Mouse (Mus musculus) liver, embryonic 12.5 days (tissue): ENCODE data around the gene Nup107. TPM values are rescaled to one million over a fixed set of nuclear protein-coding genes. Genes with fewer than 3 reads are reported as not detected.
"Not testable (repeated sequence)": the region's sequence is repeated elsewhere in the genome, so short reads cannot be mapped to it uniquely, and the experiment has no call there.

Experiments
- ATAC-seq: fragments of 200-750 bp; cut with Nextera tagmentation; 2 replicates; pipeline ENCODE4 v1.8.0; 2017; ENCODE audit warnings: moderate number of reproducible peaks, mild to moderate bottlenecking, moderate library complexity
- H3K27ac ChIP-seq: fragments of 300-500 bp; sonication (generic); 2 replicates; pipeline ENCODE4 v1.5.1; 2016; ENCODE audit warnings: mild to moderate bottlenecking
- H3K27me3 ChIP-seq: fragments of 300-500 bp; sonication (generic); replicated peaks from 2 replicates; pipeline ENCODE4 v1.6.1; 2016; ENCODE audit warnings: mild to moderate bottlenecking, moderate library complexity
- H3K36me3 ChIP-seq: fragments of 300-500 bp; sonication (generic); 2 replicates; pipeline ENCODE4 v1.6.1; 2016; ENCODE audit warnings: mild to moderate bottlenecking, moderate library complexity
- H3K4me1 ChIP-seq: fragments of 300-500 bp; sonication (generic); 2 replicates; pipeline ENCODE4 v1.6.1; 2016
- H3K4me2 ChIP-seq: fragments of 300-500 bp; sonication (generic); 2 replicates; pipeline ENCODE4 v1.6.1; 2016; ENCODE audit warnings: mild to moderate bottlenecking, moderate library complexity
- H3K4me3 ChIP-seq: fragments of 300-500 bp; sonication (generic); 2 replicates; pipeline ENCODE4 v1.5.1; 2016; ENCODE audit warnings: mild to moderate bottlenecking, moderate library complexity
- H3K9ac ChIP-seq: fragments of 300-500 bp; sonication (generic); 2 replicates; pipeline ENCODE4 v1.6.1; 2016; ENCODE audit warnings: mild to moderate bottlenecking, moderate library complexity
- H3K9me3 ChIP-seq: fragments of 300-500 bp; sonication (generic); replicated peaks from 2 replicates; pipeline ENCODE4 v1.6.1; 2016; ENCODE audit warnings: mild to moderate bottlenecking, moderate library complexity
- WGBS: fragments of 180-500 bp; shearing (Covaris S2); methylation state at CpG from one replicate; pipeline ENCODE4 v1.1.7; 2016; ENCODE audit not compliant: insufficient replicate concordance; 5-methylcytosine and 5-hydroxymethylcytosine counted together
- polyA plus RNA-seq: library from polyadenylated mRNA; unstranded; fragments of >200 nt; fragmentation: Nextera tagmentation; extraction: Ambion mirVana; gene quantifications from 2 replicates; pipeline ENCODE4 v1.2.1, GENCODE M21; 2016

Nup107 gene
- polyA plus RNA-seq, 1 experiment from 2014 or later: 81.3 TPM

DNA sequence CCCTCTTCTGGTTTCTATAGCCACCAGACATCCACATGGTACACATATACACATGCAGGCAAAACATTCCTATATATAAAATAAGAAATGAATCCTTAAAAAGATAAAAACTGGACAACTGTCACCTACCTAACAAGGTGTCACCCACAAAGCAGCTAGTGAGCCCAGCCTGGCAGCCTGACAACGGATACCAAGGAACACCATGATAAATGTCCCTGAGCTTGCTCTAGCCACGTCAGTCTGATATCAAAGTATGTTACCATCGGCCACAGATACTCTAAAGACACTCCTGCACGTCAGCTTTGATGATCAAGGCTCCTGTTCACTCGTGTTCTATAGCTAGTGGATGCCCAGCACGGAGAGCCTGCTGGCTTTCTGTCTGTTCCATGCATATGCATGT lies 86.1 kb downstream of the Nup107 start:
- peaks cover 72% of the 10 kb centered on the region for H3K36me3 ChIP-seq
- no peak overlapping the region for H3K9ac ChIP-seq
- H3K27me3 ChIP-seq: no peaks in the 10 kb centered on the region
- no peak for ATAC-seq
- no peaks in the 10 kb centered on the region for H3K9me3 ChIP-seq
- peaks cover 28% of the 10 kb centered on the region for H3K4me1 ChIP-seq
- no peak overlapping the region for H3K27ac ChIP-seq
- 80% methylated on average over 6 of the region's 6 CpGs for WGBS
- H3K4me3 ChIP-seq: no peak overlapping the region
- no peak overlapping the region for H3K4me2 ChIP-seq

DNA sequence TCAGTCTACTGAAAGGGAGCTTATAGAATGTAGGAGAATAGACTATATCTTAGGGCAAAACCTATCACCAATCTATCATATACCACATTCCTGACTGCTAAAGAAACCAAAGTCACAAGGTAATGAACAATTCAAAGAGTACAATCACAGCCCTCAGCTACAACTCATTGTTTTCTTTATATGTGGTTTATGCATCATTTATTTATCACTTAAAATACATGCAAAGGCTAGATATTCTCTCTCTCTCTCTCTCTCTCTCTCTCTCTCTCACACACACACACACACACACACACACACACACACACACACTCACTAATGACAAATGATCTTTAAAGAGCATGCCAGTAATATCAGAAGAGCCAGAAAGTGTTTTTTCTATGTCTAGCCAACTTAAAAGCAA lies 86.7 kb downstream of the Nup107 start:
- H3K4me2 ChIP-seq: no peak overlapping the region
- H3K9ac ChIP-seq: no peak overlapping the region
- no peaks in the 10 kb centered on the region for H3K9me3 ChIP-seq
- ATAC-seq: no peak
- H3K4me1 ChIP-seq: peaks cover 23% of the 10 kb centered on the region
- H3K27ac ChIP-seq: no peak overlapping the region
- no peak overlapping the region for H3K4me3 ChIP-seq
- H3K36me3 ChIP-seq: peaks cover 77% of the 10 kb centered on the region
- no peaks in the 10 kb centered on the region for H3K27me3 ChIP-seq

DNA sequence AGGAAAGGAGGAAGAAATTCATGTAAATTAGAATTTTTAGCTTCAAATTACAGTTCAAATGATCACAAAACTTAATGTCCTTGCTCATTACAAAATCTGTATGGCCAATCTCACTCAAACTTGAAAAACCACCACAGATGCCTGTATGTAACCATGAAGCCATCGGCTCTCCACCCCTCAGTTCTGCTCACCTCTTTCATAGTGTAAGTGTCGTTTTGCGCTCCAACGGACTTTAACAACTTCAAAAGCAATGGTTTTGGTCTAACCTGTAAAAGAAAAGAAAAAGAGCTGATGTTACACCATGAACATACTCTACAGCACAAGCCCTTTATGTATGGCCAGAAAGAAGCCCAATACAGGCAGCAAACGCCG lies 87.6 kb downstream of the Nup107 start:
- Histone ChIP-seq H3K9ac (no peak overlapping the region), H3K4me3 (no peak overlapping the region), H3K4me1 (peaks cover 23% of the 10 kb centered on the region), H3K4me2 (no peak overlapping the region), H3K27me3 (no peaks in the 10 kb centered on the region), H3K27ac (no peak overlapping the region), H3K36me3 (peaks cover 86% of the 10 kb centered on the region), H3K9me3 (no peaks in the 10 kb centered on the region)
- ATAC-seq: no peak
- WGBS: 93% methylated on average over 6 of the region's 6 CpGs

DNA sequence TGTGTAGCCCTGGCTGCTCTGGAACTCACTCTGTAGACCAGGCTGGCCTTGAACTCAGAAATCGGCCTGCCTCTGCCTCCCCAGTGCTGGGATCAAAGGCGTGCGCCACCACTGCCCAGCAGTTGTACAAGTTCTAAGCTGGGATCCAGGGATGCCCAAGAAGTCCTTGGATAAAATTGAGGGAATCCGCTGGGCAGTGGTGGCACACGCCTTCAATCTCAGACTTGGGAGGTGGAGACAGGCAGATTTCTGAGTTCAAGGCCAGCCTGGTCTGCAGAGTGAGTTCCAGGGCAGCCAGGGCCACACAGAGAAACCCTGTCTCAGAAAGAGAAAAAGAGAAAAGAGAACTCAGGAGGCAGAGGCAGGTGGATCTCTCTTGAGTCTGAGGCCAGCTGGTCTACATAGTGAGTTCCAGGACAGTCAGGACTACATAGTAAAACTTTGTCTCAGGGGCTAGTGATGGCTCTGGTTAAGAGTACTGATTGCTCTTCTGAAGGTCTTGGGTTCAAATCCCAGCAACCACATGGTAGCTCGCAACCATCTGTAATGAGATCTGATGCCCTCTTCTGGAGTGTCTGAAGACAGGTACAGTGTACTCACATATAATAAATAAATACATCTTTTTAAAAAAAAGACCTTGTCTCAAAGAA lies 88.1 kb downstream of the Nup107 start:
- H3K4me3 ChIP-seq, H3K27me3 ChIP-seq, ATAC-seq, H3K4me2 ChIP-seq, H3K9me3 ChIP-seq, H3K9ac ChIP-seq, H3K27ac ChIP-seq: not testable (repeated sequence)
- 93% methylated on average over 6 of the region's 6 CpGs for WGBS
- H3K4me1 ChIP-seq: peaks cover 22% of the 10 kb centered on the region
- H3K36me3 ChIP-seq: peaks cover 91% of the 10 kb centered on the region

DNA sequence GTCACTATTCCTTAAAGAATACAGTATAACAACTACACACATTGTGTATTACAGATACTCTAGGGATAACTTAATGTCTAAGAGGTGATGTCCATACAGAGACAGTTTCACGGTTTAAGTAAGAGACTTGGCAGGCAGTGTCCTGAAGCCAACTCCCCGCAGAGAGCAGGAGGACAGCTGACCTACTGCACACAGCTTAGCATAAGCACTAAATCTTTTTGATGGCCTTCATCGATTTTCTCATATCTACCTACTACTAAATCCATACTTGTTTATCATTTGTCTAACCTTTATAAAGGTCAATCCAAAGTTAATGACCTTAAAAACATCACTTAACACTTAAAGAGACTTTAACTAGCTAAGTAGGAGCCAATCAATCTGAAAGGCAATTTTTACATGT lies 89.0 kb downstream of the Nup107 start:
- no peak overlapping the region for H3K27ac ChIP-seq
- ATAC-seq: no peak
- no peak overlapping the region for H3K4me3 ChIP-seq
- H3K4me2 ChIP-seq: no peak overlapping the region
- no peaks in the 10 kb centered on the region for H3K9me3 ChIP-seq
- H3K4me1 ChIP-seq: peaks cover 13% of the 10 kb centered on the region
- WGBS: 89% methylated on average over 3 of the region's 3 CpGs
- H3K27me3 ChIP-seq: no peaks in the 10 kb centered on the region
- no peak overlapping the region for H3K9ac ChIP-seq
- peaks cover 95% of the 10 kb centered on the region for H3K36me3 ChIP-seq

DNA sequence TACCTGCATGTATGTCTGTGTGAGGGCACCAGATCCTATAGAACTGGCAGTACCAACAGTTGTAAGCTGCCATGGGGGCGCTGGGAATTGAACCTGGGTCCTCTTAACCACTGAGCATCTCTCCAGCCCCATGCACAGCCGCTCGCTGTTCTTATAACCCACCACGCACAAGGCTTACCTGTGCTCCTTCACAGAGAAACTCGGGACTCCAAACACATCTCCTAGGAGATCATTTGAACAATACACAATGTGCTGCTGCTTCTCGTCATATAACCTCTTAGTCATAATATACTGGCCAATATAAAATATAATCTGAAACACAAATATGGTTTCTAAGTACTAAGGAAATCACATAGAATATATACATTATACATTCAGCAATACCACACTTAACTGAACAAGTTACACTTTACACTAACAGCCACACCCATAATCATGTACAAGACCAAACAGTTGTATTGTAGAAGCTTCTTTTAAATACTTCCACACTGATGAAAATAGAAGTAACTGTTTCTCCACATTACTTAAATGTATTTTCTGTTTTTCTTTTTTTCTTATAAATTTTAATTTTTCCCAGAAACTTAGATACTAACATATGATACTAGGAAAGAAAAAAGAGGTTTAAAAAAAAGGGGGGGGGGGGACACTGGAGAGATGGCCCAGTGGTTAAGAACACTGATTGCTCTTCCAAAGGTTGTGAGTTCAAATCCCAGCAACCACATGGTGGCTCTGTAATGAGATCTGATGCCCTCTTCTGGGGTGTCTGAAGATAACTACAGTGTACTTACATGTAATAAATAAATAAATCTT lies 90.3 kb downstream of the Nup107 start:
- peaks cover 99% of the 10 kb centered on the region for H3K36me3 ChIP-seq
- 92% methylated on average over 6 of the region's 6 CpGs for whole genome bisulfite sequencing
- ATAC-seq: no peak

DNA sequence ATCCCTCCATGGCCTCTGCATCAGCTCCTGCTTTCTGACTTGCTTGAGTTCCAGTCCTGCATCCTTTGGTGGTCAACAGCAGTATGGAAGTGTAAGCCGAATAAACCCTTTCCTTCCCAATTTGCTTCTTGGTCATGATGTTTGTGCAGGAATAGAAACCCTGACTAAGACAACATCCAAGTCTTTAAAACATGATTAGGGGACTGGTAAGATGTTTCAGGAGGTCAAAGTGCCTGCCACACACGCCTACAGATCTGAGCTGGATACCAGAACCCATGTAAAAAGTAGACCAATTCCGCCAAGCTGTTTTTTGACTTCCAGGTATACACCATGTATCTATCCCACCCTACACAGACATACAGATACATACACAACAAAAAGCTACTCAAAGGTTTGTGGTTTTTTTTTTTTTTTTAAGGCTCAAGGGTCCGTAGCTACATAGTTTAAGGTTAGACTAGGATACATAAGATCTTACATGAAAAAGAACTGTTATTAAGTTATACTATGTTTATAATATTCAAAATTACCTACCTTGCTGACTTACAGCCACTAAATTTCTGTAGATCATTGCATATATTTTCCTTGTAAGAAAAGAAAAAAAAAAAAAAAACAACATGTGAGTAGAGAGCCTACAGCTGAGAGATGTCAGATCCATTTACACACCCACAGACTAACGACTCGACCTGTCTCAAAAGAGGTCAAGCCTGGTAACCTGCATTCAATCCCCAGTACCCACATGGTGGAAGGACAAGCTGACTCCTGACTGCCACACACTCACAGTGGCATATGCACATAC lies 91.3 kb downstream of the Nup107 start:
- no peaks in the 10 kb centered on the region for H3K4me1 ChIP-seq
- 86% methylated on average over 6 of the region's 6 CpGs for WGBS
- no peaks in the 10 kb centered on the region for H3K27me3 ChIP-seq
- no peak overlapping the region for H3K4me2 ChIP-seq
- no peak overlapping the region for H3K4me3 ChIP-seq
- ATAC-seq: no peak
- H3K9ac ChIP-seq: no peak overlapping the region
- no peak overlapping the region for H3K27ac ChIP-seq
- peaks cover 99% of the 10 kb centered on the region for H3K36me3 ChIP-seq
- 0 out of 2 replicates have a peak, but pooled peaks cover 6% of the 10 kb centered on the region for H3K9me3 ChIP-seq

More for the DNA sequence above, 90.3 kb downstream of the Nup107 start:
- H3K4me2 ChIP-seq: no peak overlapping the region
- no peak overlapping the region for H3K4me3 ChIP-seq
- no peak overlapping the region for H3K27ac ChIP-seq
- H3K9me3 ChIP-seq: 0 out of 2 replicates have a peak, but pooled peaks cover 4% of the 10 kb centered on the region
- H3K27me3 ChIP-seq: no peaks in the 10 kb centered on the region
- no peak overlapping the region for H3K9ac ChIP-seq
- peaks cover 7% of the 10 kb centered on the region for H3K4me1 ChIP-seq

Other genes with a start within 250 kb of the Nup107 start
- 29.8 and 30.7 TPM in 2 replicates for gene Cpm, start 163.2 kb downstream of the Nup107 start, polyA plus RNA-seq
- gene Mdm2, start 81.9 kb downstream of the Nup107 start, polyA plus RNA-seq: 35.6 and 36.9 TPM in 2 replicates
- 5.2 and 5.3 TPM in 2 replicates for gene Slc35e3, start 46.3 kb downstream of the Nup107 start, polyA plus RNA-seq
- gene Rap1b, start 53.3 kb upstream of the Nup107 start, polyA plus RNA-seq: 174 and 185 TPM in 2 replicates